Mouse (Mus musculus) bone marrow, adult 2 months (tissue): ENCODE measurements around the gene Gemin4. TPM values are rescaled to one million over a fixed set of nuclear protein-coding genes. Genes with fewer than 3 reads are reported as not detected.

Experiments
- H3K27ac ChIP-seq: fragments of 200-500 bp; 2 replicates; pipeline ENCODE4 v1.5.1; 2012; ENCODE audit warnings: low read depth, mild to moderate bottlenecking, control low read depth, inconsistent platforms, low read length; ENCODE audit not compliant: control insufficient read depth, poor library complexity, insufficient read depth
- H3K4me1 ChIP-seq: fragments of 200-500 bp; 2 replicates; pipeline ENCODE4 v1.6.1; 2011; ENCODE audit warnings: low read length; ENCODE audit not compliant: control insufficient read depth, insufficient read depth
- H3K4me3 ChIP-seq: fragments of 200-500 bp; replicated peaks from 2 replicates; pipeline ENCODE3; 2011; ENCODE audit warnings: mild to moderate bottlenecking, low read depth, low read length, control low read depth; ENCODE audit not compliant: control insufficient read depth
- CTCF ChIP-seq: fragments of 200-500 bp; IDR thresholded peaks from 2 replicates; pipeline ENCODE4 v1.5.1; 2011; ENCODE audit warnings: low read length, control low read depth; ENCODE audit not compliant: control insufficient read depth, insufficient read depth
- POLR2A ChIP-seq: fragments of 200-500 bp; IDR thresholded peaks from 2 replicates; pipeline ENCODE4 v1.6.1; 2011; ENCODE audit warnings: low read depth, mild to moderate bottlenecking, control low read depth, low read length, borderline replicate concordance; ENCODE audit not compliant: control insufficient read depth
- WGBS: fragments of 180-500 bp; shearing (Covaris S2); methylation state at CpG from one replicate; pipeline ENCODE4 v1.1.7; 2018; 5-methylcytosine and 5-hydroxymethylcytosine counted together
- polyA plus RNA-seq: library from polyadenylated mRNA; stranded (reverse); fragments of >200 nt; gene quantifications from 2 replicates; pipeline ENCODE4 v1.2.4, GENCODE M21; 2011; ENCODE audit warnings: low replicate concordance; ENCODE audit not compliant: missing spikeins, insufficient read depth, insufficient read length

The Gemin4 gene
- polyA plus RNA-seq, 1 experiment: not detected

DNA sequence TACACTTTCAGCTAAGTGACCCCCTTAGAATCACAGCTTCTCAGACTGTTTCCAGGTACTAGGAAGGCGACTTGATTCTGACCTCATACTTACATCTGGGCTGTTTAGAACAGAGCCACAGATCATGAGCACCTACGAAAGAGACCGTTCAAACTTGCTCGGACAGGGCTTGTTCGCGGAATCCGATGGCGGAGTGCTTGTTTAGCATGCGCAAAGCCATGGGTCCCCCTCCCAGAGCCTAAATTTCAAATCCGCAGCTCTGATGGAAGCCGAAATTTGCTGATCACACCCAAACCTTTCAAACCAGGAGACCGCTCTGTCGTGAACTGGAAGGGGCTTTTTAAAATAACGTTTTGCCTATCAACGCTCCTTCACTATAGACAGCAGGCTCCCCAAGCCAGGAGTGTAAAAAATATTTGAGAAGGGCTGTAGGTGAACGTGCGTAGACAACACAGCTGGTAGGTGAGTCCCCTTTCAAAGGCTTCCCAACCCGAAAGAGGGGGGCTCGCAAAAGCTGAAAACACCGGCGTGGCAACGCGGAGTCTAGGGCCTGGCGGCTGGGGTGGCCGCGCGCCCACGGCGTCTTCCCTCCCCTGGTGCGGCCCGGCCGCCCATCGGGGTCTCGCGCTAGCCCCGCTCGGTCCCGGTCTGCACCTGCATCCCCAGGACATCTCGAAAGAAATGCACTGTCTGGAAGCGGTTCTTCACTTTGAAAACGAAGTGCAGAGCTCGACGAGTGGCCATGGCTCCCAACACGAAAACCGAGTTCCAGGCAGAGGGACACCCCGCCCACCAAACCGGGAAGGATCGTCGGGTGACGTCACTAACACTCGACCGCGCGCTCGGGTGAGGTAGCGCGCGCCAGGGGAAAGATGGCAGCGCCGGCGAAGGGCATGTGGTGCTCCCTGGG, 25.7 kb upstream of the Gemin4 start, which contains the start of the genes Mrm3 and Glod4:
Mrm3 (plus strand) TSS at position 815 of the 910 bp plus-strand sequence.
Glod4 (minus strand) TSS at position 825 of the 910 bp plus-strand sequence.
- H3K27ac ChIP-seq: no peak within 1 kb of the TSS; the same call in 1 of the 2 replicates
- H3K4me1 ChIP-seq: no peaks in the 10 kb centered on the region; the same call in 1 of the 2 replicates
- H3K4me3 ChIP-seq: peak within 1 kb of the TSS; percentile 83
- TF ChIP-seq CTCF: no peak
- peak; percentile 78; the same call in 1 of the 2 replicates for TF ChIP-seq POLR2A
- WGBS: under 1% methylated on average over 61 of the region's 61 CpGs

DNA sequence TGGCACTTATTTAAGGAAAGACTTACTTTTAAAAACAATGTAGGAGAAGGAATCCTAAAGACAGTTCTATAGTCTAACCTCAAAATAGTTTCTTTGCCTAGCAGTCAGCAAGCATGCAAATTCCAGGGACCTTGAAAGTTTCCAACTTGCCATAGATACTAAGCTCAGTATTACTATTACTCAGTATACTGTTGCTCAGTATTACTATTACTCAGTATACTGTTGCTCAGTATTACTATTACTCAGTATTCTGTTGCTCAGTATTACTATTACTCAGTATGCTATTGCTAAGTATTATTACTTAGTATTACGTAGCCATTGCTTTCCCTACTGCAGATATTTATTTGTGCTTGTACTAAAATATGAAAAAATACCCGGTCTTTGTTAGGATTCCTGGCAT, 22.3 kb upstream of the Gemin4 start:
- no peak overlapping the region for H3K27ac ChIP-seq
- no peak overlapping the region for H3K4me3 ChIP-seq
- TF ChIP-seq CTCF (no peak), POLR2A (no peak)
- no peaks in the 10 kb centered on the region; the same call in 1 of the 2 replicates for H3K4me1 ChIP-seq
- WGBS: 89% methylated on average over 2 of the region's 2 CpGs

DNA sequence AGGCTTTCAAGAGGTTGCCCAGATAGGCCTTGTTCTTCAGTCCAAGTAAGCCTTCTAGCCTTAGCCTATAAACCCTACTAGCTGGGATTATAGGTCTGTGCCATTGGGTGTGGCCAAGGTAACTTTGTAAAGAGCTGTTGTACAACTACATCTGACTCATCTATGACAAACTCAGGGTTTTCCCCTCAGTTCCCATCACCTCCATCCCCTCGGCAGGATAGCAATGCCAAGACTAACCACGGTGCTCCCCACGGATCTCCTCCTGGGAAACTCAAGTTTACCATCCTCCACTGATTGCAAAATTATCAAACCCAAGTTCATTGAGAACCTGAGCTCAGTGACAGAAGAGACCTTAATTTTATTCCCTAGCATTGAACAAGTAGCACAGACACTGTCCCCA, 18.7 kb upstream of the Gemin4 start:
- TF ChIP-seq CTCF (no peak), POLR2A (no peak)
- no peak overlapping the region for H3K4me3 ChIP-seq
- H3K4me1 ChIP-seq: no peaks in the 10 kb centered on the region
- H3K27ac ChIP-seq: no peak overlapping the region
- 83% methylated on average over 3 of the region's 3 CpGs for WGBS

DNA sequence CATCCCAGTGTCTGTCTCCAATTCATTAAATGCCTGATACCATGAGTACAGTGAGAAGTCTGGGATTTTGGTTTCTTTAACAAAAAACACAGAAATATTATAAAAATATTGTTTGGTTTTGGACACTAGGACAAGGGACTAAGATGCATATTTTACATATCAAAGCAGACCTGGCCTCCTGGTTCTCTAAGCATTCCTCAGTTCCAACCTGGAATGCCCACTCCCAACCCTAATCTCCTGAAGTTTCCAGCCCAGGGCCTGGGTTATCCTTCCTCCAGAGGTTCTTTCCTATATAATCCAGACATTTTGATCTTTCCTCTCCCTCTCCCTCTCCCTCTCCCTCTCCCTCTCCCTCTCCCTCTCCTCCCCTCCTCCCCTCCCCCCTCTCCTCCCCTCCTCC, 7.6 kb upstream of the Gemin4 start:
- Histone ChIP-seq H3K4me1 (no peaks in the 10 kb centered on the region), H3K4me3 (no peak overlapping the region), H3K27ac (no peak overlapping the region)
- no peak for TF ChIP-seq POLR2A
- TF ChIP-seq CTCF: no peak

DNA sequence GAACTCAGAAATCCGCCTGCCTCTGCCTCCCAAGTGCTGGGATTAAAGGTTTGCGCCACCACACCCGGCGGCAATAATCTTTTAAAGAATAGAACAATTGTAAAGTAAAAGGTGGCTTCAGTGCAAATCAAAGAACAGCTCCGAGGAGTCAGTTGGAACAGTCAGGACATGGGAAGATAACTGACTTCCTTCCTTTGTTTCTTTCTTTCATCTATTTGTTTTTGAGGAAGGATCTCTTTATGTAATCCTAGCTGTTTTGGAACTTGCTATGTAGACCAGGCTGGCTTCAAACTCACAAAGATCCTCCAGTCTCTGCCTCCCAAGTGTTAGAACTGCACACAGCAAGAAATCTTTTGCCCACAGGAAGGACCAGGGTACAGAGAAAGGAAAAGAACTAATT, 7.2 kb upstream of the Gemin4 start:
- WGBS: 86% methylated on average over 5 of the region's 5 CpGs

DNA sequence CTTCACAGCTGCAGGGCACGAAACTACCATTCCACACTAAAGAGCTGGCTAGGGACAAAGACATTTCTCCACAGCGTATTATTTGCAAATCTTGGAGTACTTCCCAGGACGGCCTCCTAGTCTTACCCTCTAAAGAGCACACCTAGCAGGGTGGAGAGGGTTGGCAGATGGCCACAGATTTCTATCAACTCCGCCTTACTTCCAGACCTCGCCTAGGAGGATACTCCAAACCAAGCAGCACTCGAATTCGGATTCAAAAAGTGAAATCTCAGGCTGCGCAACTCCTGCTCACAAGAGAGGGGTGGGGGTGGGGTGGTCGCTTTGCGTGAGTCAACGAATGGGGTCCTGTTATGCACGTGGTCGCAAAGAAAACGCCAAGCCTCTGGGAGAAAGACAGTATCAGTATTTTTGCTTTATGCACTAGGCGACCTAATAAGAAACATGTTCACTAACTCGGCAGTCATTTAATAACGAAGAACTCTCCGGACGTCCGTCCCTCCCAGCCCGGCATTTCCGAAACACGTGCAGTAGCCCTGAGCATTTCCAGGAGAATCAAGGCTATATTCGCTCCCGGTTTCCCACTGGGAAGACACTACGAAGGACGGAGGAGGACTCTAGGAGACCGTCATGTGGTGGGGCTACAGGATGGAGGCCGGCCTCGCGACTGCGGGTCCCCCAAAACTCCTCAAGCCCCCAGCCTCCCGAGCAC, 629 bp downstream of the Gemin4 start:
- no peak for TF ChIP-seq POLR2A
- 1% methylated on average over 33 of the region's 33 CpGs for WGBS

More for the DNA sequence above, 7.2 kb upstream of the Gemin4 start:
- TF ChIP-seq POLR2A (no peak), CTCF (no peak)
- Histone ChIP-seq H3K27ac (no peak overlapping the region), H3K4me3 (no peak overlapping the region), H3K4me1 (no peaks in the 10 kb centered on the region)

DNA sequence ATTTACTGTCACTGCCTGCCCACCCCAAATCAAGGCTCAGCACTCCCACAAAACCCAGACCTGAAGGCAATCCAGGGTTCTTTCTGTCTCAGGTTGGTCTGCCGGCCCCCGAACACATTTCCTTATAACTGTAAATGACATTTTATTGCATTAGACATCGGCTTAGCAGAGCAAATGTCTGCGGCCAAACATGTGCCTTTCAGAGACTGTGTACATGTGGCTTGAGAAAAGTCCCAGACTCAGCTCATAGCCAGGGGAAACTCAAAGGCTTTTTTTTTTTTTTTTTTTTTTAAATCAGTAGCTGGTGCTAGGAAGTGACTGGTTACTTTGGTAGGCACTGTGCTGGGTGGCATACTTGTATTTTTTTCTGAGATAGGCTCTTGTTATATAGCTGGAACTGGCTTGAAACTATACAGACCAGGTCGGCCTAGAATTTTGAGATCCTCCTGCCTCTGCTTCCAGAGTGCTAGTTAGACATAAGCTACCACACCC, 1.4 kb downstream of the Gemin4 start:
- Histone ChIP-seq H3K4me3 (no peak overlapping the region), H3K4me1 (no peaks in the 10 kb centered on the region)

More for the DNA sequence above, 629 bp downstream of the Gemin4 start:
- Histone ChIP-seq H3K27ac (peak overlapping the region; percentile 53), H3K4me3 (peak overlapping the region; percentile 84), H3K4me1 (no peaks in the 10 kb centered on the region)

DNA sequence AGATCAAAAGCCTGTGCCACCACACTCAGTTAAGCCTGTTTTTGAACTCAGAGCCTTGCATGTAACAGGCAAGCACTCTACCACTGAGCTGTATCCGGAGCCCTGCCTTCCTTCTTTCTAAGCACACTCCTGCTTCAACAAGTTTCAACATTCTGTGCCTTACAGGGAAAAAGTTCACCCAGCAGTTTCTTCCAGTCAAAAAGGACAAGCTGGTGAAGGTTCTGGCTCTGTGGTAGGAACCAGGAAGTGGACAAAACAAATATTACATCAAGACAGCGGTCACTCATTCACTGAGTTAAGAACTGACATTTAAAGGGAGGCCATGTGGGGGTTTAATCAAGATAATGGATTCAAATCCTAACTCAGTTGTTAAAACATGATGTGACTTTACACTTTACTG, 2.5 kb downstream of the Gemin4 start:
- Histone ChIP-seq H3K27ac (no peak overlapping the region), H3K4me1 (no peaks in the 10 kb centered on the region)
- 64% methylated on average over 2 of the region's 2 CpGs for WGBS

More for the DNA sequence above, 1.4 kb downstream of the Gemin4 start:
- no peak overlapping the region for H3K27ac ChIP-seq
- WGBS: 86% methylated on average over 5 of the region's 5 CpGs
- TF ChIP-seq CTCF (no peak), POLR2A (no peak)

More for the DNA sequence above, 2.5 kb downstream of the Gemin4 start:
- no peak overlapping the region for H3K4me3 ChIP-seq
- TF ChIP-seq CTCF (no peak), POLR2A (no peak)
